Mouse (Mus musculus) gastrocnemius, adult 2 months (tissue): ENCODE data around the gene Meiob. TPM values are rescaled to one million over a fixed set of nuclear protein-coding genes. Genes with fewer than 3 reads are reported as not detected.

Source experiments
- DNase-seq: peaks from one replicate; pipeline ENCODE4 v3.0.0; 2022
- H3K27ac ChIP-seq: fragments of 200-600 bp; 2 replicates; pipeline ENCODE4 v1.8.1; 2022; ENCODE audit warnings: mild to moderate bottlenecking
- H3K4me3 ChIP-seq: fragments of 200-600 bp; 2 replicates; pipeline ENCODE4 v1.8.1; 2022; ENCODE audit warnings: mild to moderate bottlenecking, moderate library complexity
- CTCF ChIP-seq: fragments of 200-600 bp; IDR thresholded peaks from 2 replicates; pipeline ENCODE4 v1.8.1; 2022; ENCODE audit warnings: antibody characterized with exemption, mild to moderate bottlenecking, moderate library complexity
- intact Hi-C: fragments of 180-260 bp; cut with DNase I; formaldehyde crosslinking; loops from one replicate; pipeline ENCODE4 v1.15.1; 2025
- total RNA-seq, 2 experiments: library from RNA; stranded (reverse); gene quantifications; 2 replicates each; pipeline ENCODE4 v1.2.3; 2021

Gene Meiob
- total RNA-seq, 2 experiments from 2014 or later: not detected

DNA sequence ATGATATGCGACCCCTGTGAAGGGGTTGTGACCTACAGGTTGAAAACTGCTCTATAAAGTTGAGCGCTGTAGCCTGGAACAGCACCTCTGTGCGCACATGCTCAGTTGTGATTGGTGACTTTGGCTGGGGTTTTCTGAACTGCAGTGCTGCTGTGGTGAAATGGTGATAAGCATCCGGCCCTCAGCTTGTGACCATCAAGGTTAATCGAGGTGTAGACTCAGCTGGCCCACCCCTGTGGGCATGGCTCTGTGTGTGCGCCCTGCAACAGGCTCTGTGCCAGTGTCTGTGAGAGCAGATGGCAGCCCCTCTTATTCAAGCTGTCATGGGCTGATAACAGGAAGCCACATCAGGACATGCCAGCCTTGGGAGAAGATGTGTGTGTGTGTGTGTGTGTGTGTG, 54.9 kb downstream of the Meiob start:
- intact Hi-C loops: no loop called here
- Histone ChIP-seq H3K4me3 (no peak overlapping the region), H3K27ac (no peak overlapping the region)
- no peak for TF ChIP-seq CTCF
- DNase-seq: no peak

DNA sequence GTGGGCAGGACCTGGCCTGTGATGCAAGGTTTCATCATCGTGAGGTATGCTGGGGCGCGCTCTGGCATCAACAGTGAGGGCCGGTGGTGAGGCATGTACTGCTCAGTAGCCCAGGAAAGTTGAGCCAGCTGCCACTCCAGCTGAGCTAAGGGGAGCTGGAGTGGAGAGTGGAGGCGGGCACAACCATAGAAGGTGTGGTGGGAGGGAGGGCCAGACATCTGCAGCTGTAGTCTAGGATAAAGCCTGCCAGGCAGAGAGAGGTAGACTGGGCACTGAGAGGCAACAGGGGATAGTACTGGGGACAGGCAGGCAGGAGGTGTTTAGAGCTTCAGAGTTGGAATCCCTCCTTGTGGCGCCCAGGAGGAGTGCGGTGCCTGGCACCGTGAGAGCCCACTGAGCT, 56.0 kb downstream of the Meiob start:
- no peak for TF ChIP-seq CTCF
- Histone ChIP-seq H3K27ac (no peak overlapping the region), H3K4me3 (no peak overlapping the region)
- intact Hi-C loops: no loop called here
- DNase-seq: no peak

DNA sequence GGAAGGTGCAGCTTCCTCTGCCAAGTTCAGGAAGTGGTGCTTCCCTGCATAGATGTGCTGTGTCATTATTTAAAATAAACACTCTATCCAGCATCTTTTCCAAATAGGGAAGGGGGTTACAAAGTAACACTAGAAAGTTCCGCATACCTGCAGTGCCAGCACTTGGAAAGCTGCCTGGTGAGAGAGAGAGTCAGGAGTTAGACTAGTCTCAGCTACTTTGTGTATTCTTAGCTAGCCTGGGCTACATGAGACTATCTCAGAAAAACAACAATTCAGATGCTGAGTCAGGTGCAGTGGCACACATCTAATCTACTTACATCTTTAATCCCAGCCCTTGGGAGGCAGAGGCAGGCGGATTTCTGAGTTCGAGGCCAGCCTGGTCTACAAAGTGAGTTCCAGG, 57.7 kb downstream of the Meiob start:
- intact Hi-C loops: no loop called here
- TF ChIP-seq CTCF: no peak
- Histone ChIP-seq H3K4me3 (no peak overlapping the region), H3K27ac (no peak overlapping the region)
- DNase-seq: no peak

DNA sequence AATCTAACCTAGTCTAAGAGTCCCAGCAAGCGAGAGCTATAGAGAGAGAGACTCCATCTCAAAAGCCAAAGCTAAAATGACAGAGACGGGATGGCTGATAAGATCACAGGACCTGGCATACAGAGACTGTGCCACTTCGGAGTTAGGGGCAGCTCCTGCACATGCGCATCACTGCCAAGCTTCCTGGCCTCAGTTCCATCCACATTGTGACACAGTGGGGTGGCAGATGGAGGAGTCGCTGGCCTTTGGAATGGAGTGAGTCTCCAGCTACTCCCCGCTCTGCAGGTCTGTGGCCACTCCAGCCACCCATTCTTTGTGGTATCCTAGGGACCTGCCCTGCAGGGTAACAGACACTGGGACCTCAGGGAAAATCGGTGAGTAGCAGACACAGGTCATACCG, 61.7 kb downstream of the Meiob start, which contains the start of gene Igfals:
Gene Igfals, plus strand, starts transcription at position 222 of the 400 bp plus-strand sequence.
- Histone ChIP-seq H3K4me3 (no peak within 1 kb of the TSS), H3K27ac (no peak within 1 kb of the TSS)
- TF ChIP-seq CTCF: no peak
- intact Hi-C loops: no loop called here
- DNase-seq: peak; percentile 9

- Histone ChIP-seq H3K4me3 (no peak overlapping the region), H3K27ac (peak overlapping the region; percentile 35; the same call in 1 of the 2 replicates)
- intact Hi-C loops: no loop called here
- TF ChIP-seq CTCF: no peak
- peak; percentile 55 for DNase-seq
These were observed 63.8 kb downstream of the Meiob start for GRCm38 (mm10) chr17:24867914-24868313.

DNA sequence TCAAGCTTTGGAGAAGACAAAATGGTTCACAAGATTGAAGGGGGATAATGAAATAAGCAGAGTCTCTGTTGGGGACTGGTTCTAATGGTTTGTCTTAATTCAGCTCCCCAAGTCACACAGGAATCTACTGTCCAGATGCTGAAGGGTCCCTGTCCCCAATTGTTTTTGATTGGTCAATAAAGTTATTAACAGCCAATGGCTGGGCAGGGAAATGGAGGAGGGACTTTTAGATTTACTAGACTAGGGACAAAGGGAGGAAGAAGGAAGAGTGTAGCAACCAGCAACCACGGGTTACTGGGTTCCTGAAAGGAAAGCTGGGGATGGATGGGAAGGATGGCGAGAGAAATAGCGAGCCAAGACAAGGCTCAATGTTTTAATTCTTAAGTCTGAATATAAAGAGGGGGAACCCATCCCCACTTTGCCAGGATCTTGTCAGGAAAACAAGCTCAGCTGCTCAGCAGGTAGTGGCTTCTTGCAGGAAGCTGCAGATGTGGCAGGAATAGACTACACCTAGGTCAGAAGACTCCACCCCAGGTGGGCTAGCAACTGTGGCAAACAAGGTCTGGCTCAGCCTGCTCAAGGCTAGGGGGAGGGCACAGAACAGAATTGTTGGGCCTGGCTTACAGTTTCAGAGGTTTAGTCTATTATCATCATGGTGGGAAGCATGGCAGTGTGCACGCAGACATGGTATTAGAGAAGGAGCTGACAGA, 69.8 kb downstream of the Meiob start:
- no peak for DNase-seq
- intact Hi-C loops: no loop called here
- no peak for TF ChIP-seq CTCF
- H3K27ac ChIP-seq: no peak overlapping the region
- H3K4me3 ChIP-seq: no peak overlapping the region

DNA sequence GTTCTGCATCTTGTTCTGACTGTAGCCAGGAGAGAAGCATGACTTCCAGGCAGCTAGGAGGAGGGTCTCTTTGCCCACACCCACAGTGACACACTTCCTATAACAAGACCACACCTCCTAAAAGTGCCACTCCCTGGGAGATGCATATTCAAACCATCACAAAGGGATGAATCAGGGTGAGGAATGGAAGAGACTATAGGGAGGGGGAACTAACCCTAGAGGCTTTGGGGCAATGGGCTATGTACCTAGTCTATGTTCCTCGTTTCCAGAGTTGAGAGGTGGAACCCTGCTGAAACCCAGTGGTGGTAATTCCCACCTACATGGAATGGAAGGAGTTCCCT, 70.3 kb downstream of the Meiob start:
- intact Hi-C loops: no loop called here
- no peak overlapping the region for H3K27ac ChIP-seq
- DNase-seq: no peak
- no peak overlapping the region for H3K4me3 ChIP-seq
- no peak for TF ChIP-seq CTCF

DNA sequence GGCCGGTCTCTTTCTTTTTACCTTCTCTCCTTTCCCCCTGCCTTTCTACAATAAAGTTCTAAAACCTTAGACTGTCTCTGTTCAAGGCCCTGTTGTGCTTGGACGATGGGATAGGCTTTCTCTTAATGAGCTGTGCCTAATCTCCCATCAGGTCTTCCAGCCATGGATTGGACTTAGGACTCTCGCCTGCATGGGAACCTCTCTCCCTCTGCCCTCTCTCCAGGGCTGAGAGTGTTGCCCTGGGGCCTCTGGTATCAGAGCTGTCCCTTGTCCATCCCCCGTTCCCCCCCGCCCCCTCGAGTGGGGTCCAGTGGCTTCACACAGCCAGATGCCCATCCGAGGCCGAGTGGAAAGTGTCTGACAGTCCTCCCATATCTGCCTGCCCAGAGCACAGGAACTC, 70.9 kb downstream of the Meiob start:
- intact Hi-C loops: no loop called here
- no peak for DNase-seq
- Histone ChIP-seq H3K4me3 (no peak overlapping the region), H3K27ac (no peak overlapping the region)
- TF ChIP-seq CTCF: no peak

DNA sequence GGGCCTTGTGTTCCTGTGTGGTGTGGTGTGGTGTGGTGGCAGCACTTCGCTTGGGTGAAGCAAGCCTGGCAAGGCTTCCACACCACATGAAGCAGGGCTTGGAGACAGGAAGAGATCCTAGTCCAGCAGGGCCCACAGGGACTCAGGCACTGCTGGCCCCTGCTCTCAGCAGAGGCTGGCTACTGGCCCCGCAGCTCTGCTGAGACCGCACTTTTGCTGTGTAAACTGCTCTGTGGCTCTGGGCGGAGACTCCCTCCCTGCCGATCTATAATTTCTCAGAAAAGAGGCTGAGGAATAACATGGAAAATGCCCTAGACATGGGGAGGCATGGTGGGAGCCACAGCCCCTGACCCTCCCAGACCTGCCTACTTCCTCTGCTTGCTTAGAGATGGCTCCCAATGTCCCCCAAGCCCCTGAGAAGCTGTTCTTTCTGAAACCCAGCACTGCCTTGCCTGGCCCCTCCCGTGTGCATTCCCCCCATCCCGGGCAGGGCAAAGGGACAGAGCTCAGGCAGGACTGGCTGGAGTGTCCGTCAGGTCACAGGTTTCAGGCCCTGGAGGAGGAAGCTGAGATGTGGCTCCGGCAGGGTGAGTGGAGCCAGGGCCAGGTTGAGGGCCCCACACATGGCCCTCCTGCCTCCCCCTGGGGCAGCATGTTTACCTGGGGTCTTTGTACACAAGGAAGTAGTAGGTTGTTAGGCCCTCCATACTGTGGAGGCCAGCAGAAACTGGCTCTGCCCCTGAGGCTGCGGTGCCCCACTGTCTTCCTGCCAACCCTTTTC, 73.4 kb downstream of the Meiob start:
- peak overlapping the region; percentile 92 for H3K27ac ChIP-seq
- DNase-seq: peak; percentile 83
- TF ChIP-seq CTCF: no peak
- H3K4me3 ChIP-seq: peak overlapping the region; percentile 52
- intact Hi-C loops: no loop called here

DNA sequence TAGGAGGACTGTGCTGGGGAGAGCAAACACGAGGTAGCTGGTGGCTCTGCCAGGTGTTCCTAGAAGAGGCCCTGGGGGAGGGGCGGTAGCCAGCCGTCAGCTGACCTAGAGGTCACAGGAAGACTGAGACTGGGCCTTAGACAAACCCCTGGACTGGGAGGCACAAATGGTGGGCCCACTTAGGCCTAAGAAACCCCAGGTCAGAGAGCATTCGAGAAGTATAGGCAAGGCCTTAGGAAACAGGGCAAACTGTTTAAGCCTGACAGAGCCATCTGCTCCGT, 74.0 kb downstream of the Meiob start:
- Histone ChIP-seq H3K27ac (peak overlapping the region; percentile 92), H3K4me3 (peak overlapping the region; percentile 52)
- intact Hi-C loops: no loop called here
- DNase-seq: peak; percentile 91
- TF ChIP-seq CTCF: no peak

DNA sequence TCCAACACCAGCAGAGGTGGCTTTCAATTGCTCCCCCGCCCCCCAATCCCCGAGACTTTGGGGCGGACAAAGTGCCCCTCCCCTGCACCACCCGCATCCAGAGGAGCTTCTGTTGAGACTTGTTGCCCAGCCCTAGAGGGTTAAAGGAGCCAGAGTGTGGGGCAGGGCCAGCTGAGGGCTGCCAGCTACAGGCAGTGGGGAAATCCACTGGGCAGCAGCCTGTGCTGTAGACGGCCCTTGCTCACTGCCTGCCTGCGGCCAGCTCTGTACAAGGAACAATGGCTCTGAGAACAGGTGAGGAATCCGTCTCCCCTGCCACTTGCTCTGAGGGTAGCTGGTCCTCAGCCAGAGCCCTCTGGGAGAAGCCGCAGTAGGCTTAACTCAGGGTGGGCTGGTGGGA, 74.4 kb downstream of the Meiob start:
- peak overlapping the region; percentile 92 for H3K27ac ChIP-seq
- TF ChIP-seq CTCF: no peak

DNA sequence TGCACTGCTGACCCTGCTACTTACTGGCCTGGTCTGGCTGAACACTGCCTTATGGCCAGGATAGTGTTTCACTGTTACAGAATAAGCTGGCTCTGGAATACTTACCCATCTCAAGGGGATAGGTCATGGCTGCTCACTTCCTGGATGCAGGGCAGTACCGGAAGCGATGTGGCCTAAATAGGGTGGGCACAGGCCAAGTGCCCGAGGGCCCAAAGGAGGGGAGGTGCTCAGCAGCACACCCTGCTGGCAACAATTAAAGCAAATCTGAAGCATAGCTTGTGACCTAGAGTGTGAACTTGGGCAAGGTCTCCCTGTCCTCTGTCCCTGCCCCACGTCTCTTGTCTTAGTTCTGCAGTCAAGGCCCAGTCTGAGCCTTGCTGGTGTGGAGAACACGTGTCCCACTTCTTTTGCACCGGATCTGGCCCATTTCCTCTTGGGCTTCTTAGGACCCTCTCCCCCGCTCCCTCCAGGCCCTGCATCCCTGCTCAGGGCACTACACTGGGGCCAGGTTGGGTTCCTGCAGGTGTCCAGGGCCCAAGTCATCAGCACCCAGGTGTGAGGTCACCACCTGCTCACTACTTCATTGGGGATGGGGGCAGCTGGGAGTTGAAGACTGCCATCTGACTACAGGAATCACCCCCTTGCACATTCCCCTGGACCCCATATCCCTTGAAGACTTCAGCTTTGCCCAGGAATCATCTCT, 77.8 kb downstream of the Meiob start:
- Histone ChIP-seq H3K27ac (peak overlapping the region; percentile 80), H3K4me3 (peak overlapping the region; percentile 25)
- peak; percentile 65 for TF ChIP-seq CTCF
- DNase-seq: peak; percentile 78
- intact Hi-C loops: loop anchor here (5.0 kb wide), 1 partner anchor 135 kb away; no protein-coding TSS in a partner anchor

More for the DNA sequence above, 74.4 kb downstream of the Meiob start:
- no peak for DNase-seq
- intact Hi-C loops: no loop called here
- peak overlapping the region; percentile 52 for H3K4me3 ChIP-seq

GRCm38 (mm10) chr17:24884391-24884790, 80.3 kb downstream of the Meiob start:
- no peak overlapping the region for H3K27ac ChIP-seq
- no peak overlapping the region for H3K4me3 ChIP-seq
- DNase-seq: no peak
- intact Hi-C loops: loop anchor here (5.0 kb wide), 1 partner anchor 137 kb away; no protein-coding TSS in a partner anchor
- TF ChIP-seq CTCF: no peak
